Mouse (Mus musculus): ENCODE measurements around the gene Bcan.
A peak's percentile ranks its signal among the peaks of the same experiment; 100 is the strongest.

The Bcan gene

GRCm38 (mm10) chr3:87943586-87943985 lies 56.4 kb downstream of the Bcan start:
- DNase-seq: peak; percentile 24

GRCm38 (mm10) chr3:87942471-87942870 lies 57.6 kb downstream of the Bcan start:
- DNase-seq: no peak

GRCm38 (mm10) chr3:87940611-87941010 lies 59.4 kb downstream of the Bcan start:
- DNase-seq: no peak

All from kidney, postnatal 10 days (tissue).